Mouse (Mus musculus): Measurements from ENCODE around the gene Tmem106c. TPM values are rescaled to one million over a fixed set of nuclear protein-coding genes. Genes with fewer than 3 reads are reported as not detected.

Tmem106c gene
- polyA plus RNA-seq, 1 experiment from 2014 or later = 16.4 TPM

GRCm38 (mm10) chr15:97991285-97991895 lies 27.4 kb downstream of the Tmem106c start:
- Histone ChIP-seq H3K27me3 (ENCODE audit: insufficient read depth, low read length) (0 out of 2 replicates have a peak, but pooled peaks cover 3% of the 10 kb centered on the region), H3K4me1 (ENCODE audit: insufficient read depth) (no peaks in the 10 kb centered on the region), H3K9ac (replicated peaks) (no peak overlapping the region), H3K4me3 (ENCODE audit: low read depth, low read length) (no peak overlapping the region), H3K4me2 (ENCODE audit: low read depth, low read length) (no peak overlapping the region), H3K9me3 (ENCODE audit: low read length) (no peaks in the 10 kb centered on the region), H3K27ac (ENCODE audit: low read depth) (no peak overlapping the region), H3K36me3 (replicated peaks; ENCODE audit: insufficient read depth, low read length) (no peaks in the 10 kb centered on the region)
- WGBS (ENCODE audit: insufficient replicate concordance) = 48% methylated on average over 12 of the region's 12 CpGs
- no peak for DNase-seq
- TF ChIP-seq CTCF (IDR thresholded peaks at IDR 0.05; ENCODE audit: low read depth) (no peak), EP300 (IDR thresholded peaks at IDR 0.05; ENCODE audit: low read depth) (no peak)
- ATAC-seq = no peak

GRCm38 (mm10) chr15:97992027-97992711 lies 28.2 kb downstream of the Tmem106c start:
- Histone ChIP-seq H3K4me2 (ENCODE audit: low read depth, low read length) (peak overlapping the region; percentile 40; the same call in 1 of the 2 replicates), H3K9me3 (ENCODE audit: low read length) (no peaks in the 10 kb centered on the region), H3K4me3 (ENCODE audit: low read depth, low read length) (no peak overlapping the region), H3K36me3 (replicated peaks; ENCODE audit: insufficient read depth, low read length) (no peaks in the 10 kb centered on the region), H3K27ac (ENCODE audit: low read depth) (no peak overlapping the region), H3K27me3 (ENCODE audit: insufficient read depth, low read length) (peaks cover 6% of the 10 kb centered on the region; the same call in 1 of the 2 replicates), H3K4me1 (ENCODE audit: insufficient read depth) (no peaks in the 10 kb centered on the region), H3K9ac (replicated peaks) (no peak overlapping the region)
- DNase-seq (no peak), ATAC-seq (0 out of 2 replicates have a peak, but pooled peaks have one; percentile 35)
- 63% methylated on average over 13 of the region's 13 CpGs for WGBS (ENCODE audit: insufficient replicate concordance)
- TF ChIP-seq EP300 (IDR thresholded peaks at IDR 0.05; ENCODE audit: low read depth) (no peak), CTCF (IDR thresholded peaks at IDR 0.05; ENCODE audit: low read depth) (0 out of 2 replicates have a peak, but pooled peaks have one; percentile 9)

GRCm38 (mm10) chr15:97992712-97993286 lies 28.8 kb downstream of the Tmem106c start:
- Histone ChIP-seq H3K4me1 (ENCODE audit: insufficient read depth) (no peaks in the 10 kb centered on the region), H3K9ac (replicated peaks) (no peak overlapping the region)

GRCm38 (mm10) chr15:97996716-97997256 lies 32.8 kb downstream of the Tmem106c start:
- peaks cover 48% of the 10 kb centered on the region for H3K27me3 ChIP-seq (ENCODE audit: insufficient read depth, low read length)
- H3K27ac ChIP-seq (ENCODE audit: low read depth) = no peak overlapping the region
- no peak for ATAC-seq
- H3K4me2 ChIP-seq (ENCODE audit: low read depth, low read length) = no peak overlapping the region
- no peak overlapping the region for H3K9ac ChIP-seq (replicated peaks)
- no peak for DNase-seq
- H3K9me3 ChIP-seq (ENCODE audit: low read length) = no peaks in the 10 kb centered on the region
- no peak overlapping the region for H3K4me3 ChIP-seq (ENCODE audit: low read depth, low read length)
- WGBS (ENCODE audit: insufficient replicate concordance) = 81% methylated on average over 13 of the region's 13 CpGs
- H3K36me3 ChIP-seq (replicated peaks; ENCODE audit: insufficient read depth, low read length) = no peaks in the 10 kb centered on the region
- H3K4me1 ChIP-seq (ENCODE audit: insufficient read depth) = no peaks in the 10 kb centered on the region
- TF ChIP-seq EP300 (IDR thresholded peaks at IDR 0.05; ENCODE audit: low read depth) = no peak
- no peak for TF ChIP-seq CTCF (IDR thresholded peaks at IDR 0.05; ENCODE audit: low read depth)

More at GRCm38 (mm10) chr15:97992712-97993286, 28.8 kb downstream of the Tmem106c start:
- Histone ChIP-seq H3K4me3 (ENCODE audit: low read depth, low read length) (no peak overlapping the region), H3K4me2 (ENCODE audit: low read depth, low read length) (peak overlapping the region; percentile 40), H3K36me3 (replicated peaks; ENCODE audit: insufficient read depth, low read length) (no peaks in the 10 kb centered on the region), H3K27me3 (ENCODE audit: insufficient read depth, low read length) (peaks cover 10% of the 10 kb centered on the region; the same call in 1 of the 2 replicates), H3K27ac (ENCODE audit: low read depth) (no peak overlapping the region), H3K9me3 (ENCODE audit: low read length) (no peaks in the 10 kb centered on the region)
- DNase-seq = peak; percentile 55
- ATAC-seq = peak; percentile 86
- 6% methylated on average over 18 of the region's 18 CpGs for WGBS (ENCODE audit: insufficient replicate concordance)
- no peak for TF ChIP-seq CTCF (IDR thresholded peaks at IDR 0.05; ENCODE audit: low read depth)

- Histone ChIP-seq H3K27me3 (ENCODE audit: insufficient read depth, low read length) (peaks cover 76% of the 10 kb centered on the region), H3K27ac (ENCODE audit: low read depth) (no peak overlapping the region)
Measured at GRCm38 (mm10) chr15:97999546-97999945, 35.5 kb downstream of the Tmem106c start.

GRCm38 (mm10) chr15:97999991-98000390 lies 36.0 kb downstream of the Tmem106c start:
- H3K9ac ChIP-seq (replicated peaks) = no peak overlapping the region
- no peak for DNase-seq
- no peak overlapping the region for H3K27ac ChIP-seq (ENCODE audit: low read depth)
- H3K4me2 ChIP-seq (ENCODE audit: low read depth, low read length) = no peak overlapping the region
- H3K27me3 ChIP-seq (ENCODE audit: insufficient read depth, low read length) = peaks cover 77% of the 10 kb centered on the region
- H3K4me1 ChIP-seq (ENCODE audit: insufficient read depth) = 0 out of 2 replicates have a peak, but pooled peaks cover 6% of the 10 kb centered on the region
- H3K9me3 ChIP-seq (ENCODE audit: low read length) = no peaks in the 10 kb centered on the region
- ATAC-seq = no peak
- H3K36me3 ChIP-seq (replicated peaks; ENCODE audit: insufficient read depth, low read length) = no peaks in the 10 kb centered on the region
- H3K4me3 ChIP-seq (ENCODE audit: low read depth, low read length) = no peak overlapping the region
- 5% methylated on average over 7 of the region's 7 CpGs for WGBS (ENCODE audit: insufficient replicate concordance)
- TF ChIP-seq CTCF (IDR thresholded peaks at IDR 0.05; ENCODE audit: low read depth) = no peak
- TF ChIP-seq EP300 (IDR thresholded peaks at IDR 0.05; ENCODE audit: low read depth) = no peak

More at GRCm38 (mm10) chr15:97999546-97999945, 35.5 kb downstream of the Tmem106c start:
- Histone ChIP-seq H3K9ac (replicated peaks) (no peak overlapping the region), H3K4me2 (ENCODE audit: low read depth, low read length) (no peak overlapping the region), H3K4me1 (ENCODE audit: insufficient read depth) (0 out of 2 replicates have a peak, but pooled peaks cover 5% of the 10 kb centered on the region), H3K9me3 (ENCODE audit: low read length) (no peaks in the 10 kb centered on the region), H3K4me3 (ENCODE audit: low read depth, low read length) (no peak overlapping the region), H3K36me3 (replicated peaks; ENCODE audit: insufficient read depth, low read length) (no peaks in the 10 kb centered on the region)
- DNase-seq (no peak), ATAC-seq (no peak)
- WGBS (ENCODE audit: insufficient replicate concordance) = 7% methylated on average over 13 of the region's 13 CpGs
- TF ChIP-seq CTCF (IDR thresholded peaks at IDR 0.05; ENCODE audit: low read depth) = no peak
- no peak for TF ChIP-seq EP300 (IDR thresholded peaks at IDR 0.05; ENCODE audit: low read depth)

Data from liver, postnatal 0 days (tissue).